Mouse (Mus musculus): ENCODE measurements around the gene Arih2. TPM values are rescaled to one million over a fixed set of nuclear protein-coding genes. Genes with fewer than 3 reads are reported as not detected.

The Arih2 gene
- total RNA-seq (2014; rRNA removed) (34.0 and 37.1 TPM in 2 replicates), polyA plus RNA-seq (2012; rRNA removed) (25.5 and 26.8 TPM in 2 replicates)

DNA sequence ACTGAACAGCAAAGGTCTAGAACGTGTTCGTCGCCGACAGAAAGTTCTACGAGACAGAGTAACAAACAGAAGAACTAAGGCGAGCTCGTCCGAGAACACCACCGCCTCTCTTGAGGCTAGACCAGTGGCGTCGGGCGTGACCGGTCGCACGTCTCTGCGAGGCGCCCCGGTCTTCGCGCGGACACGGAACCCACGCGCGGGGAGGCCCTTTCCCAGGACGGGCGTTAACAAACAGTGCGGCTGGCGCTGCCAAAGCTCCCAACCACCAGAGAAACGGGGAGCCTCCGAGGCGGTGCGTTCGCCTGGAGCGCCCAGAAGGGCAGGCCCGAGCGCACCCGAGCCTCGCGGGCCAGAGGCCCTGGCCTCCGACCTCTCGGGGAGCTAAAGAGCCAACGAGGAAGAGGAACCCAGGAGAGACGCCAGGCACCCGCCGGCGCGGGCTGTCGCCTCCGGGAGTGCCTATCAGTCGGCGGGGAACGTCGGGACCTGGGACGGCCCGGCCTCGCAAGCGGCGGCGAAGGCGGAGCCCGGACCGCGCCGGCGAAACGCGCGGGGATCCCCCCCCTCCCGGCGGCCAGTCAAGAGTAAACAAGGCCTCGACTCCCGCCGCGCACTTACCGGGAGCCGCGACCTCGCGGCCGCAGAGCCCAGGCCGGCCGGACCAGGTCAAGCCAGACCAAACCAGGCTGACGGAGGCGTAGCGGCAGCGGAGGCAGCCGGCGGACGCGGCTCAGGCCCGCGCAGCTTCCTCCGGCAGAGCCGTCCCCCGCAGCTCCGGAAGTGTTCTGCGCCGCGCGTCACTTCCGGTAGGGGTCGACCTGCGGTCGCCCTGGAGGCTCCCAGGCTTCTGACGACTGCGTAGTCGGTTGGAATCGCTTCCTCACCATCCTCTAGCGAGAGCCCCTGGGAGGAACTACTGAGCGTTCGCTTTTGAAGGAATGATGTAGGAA is at the start of gene Arih2:
Gene Arih2 (minus strand): TSS at position 776 of the 950 bp plus-strand sequence.
- DNase-seq (ENCODE audit: extremely low read depth, low read depth, low spot score), result peak; percentile 82
- no peak for TF ChIP-seq CTCF (IDR thresholded peaks at IDR 0.05; ENCODE audit: low read depth, low read length)
- peak; percentile 67 for TF ChIP-seq POLR2A (IDR thresholded peaks at IDR 0.05; ENCODE audit: extremely low read depth, insufficient read depth, low read length)
- Histone ChIP-seq H3K27me3 (ENCODE audit: control insufficient read depth, insufficient read depth, low read length) (no peaks in the 10 kb centered on the region), H3K9ac (ENCODE audit: low read depth, low read length) (peak within 1 kb of the TSS; percentile 78), H3K4me3 (ENCODE audit: insufficient read depth, low read depth, low read length) (peak within 1 kb of the TSS; percentile 75), H3K27ac (replicated peaks; ENCODE audit: insufficient read depth, low read depth, low read length) (peak within 1 kb of the TSS; percentile 97), H3K79me2 (ENCODE audit: control insufficient read depth, insufficient read depth, low read length) (peaks cover 19% of the 10 kb centered on the region; the same call in 1 of the 2 replicates), H3K4me1 (ENCODE audit: control insufficient read depth, insufficient read depth, low read length) (peaks cover 16% of the 10 kb centered on the region), H3K36me3 (ENCODE audit: control insufficient read depth, insufficient read depth, low read length) (no peaks in the 10 kb centered on the region; the same call in 1 of the 2 replicates)
- WGBS, result under 1% methylated on average over 112 of the region's 112 CpGs

DNA sequence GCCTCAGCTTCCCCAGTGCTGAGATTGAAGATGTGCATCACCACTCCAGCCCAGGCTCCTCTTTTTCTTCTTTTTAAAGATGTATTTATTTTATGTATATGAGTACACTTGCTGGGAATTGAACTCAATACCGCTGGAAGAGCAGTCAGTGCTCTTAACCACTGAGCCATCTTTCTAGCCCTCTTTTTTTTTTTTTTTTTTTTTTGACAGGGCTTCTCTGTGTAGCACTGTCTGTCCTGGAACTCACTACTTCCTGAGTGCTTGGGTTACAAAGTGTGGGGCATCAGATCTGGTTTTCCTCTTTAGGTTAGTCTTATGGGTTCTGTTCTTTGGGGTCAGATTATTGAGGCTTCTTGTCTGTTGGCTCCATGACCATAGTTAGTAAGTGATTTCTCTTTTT is 45.3 kb upstream of the Arih2 start:
- H3K27ac ChIP-seq (replicated peaks; ENCODE audit: insufficient read depth, low read depth, low read length), result no peak overlapping the region
- H3K79me2 ChIP-seq (ENCODE audit: control insufficient read depth, insufficient read depth, low read length), result peaks cover 18% of the 10 kb centered on the region; the same call in 1 of the 2 replicates
- H3K27me3 ChIP-seq (ENCODE audit: control insufficient read depth, insufficient read depth, low read length), result no peaks in the 10 kb centered on the region
- H3K36me3 ChIP-seq (ENCODE audit: control insufficient read depth, insufficient read depth, low read length), result no peaks in the 10 kb centered on the region; the same call in 1 of the 2 replicates
- H3K9ac ChIP-seq (ENCODE audit: low read depth, low read length), result no peak overlapping the region
- H3K4me3 ChIP-seq (ENCODE audit: insufficient read depth, low read depth, low read length), result no peak overlapping the region
- 61% methylated on average over 1 of the region's 1 CpGs for WGBS
- TF ChIP-seq CTCF (IDR thresholded peaks at IDR 0.05; ENCODE audit: low read depth, low read length) (no peak), POLR2A (IDR thresholded peaks at IDR 0.05; ENCODE audit: extremely low read depth, insufficient read depth, low read length) (no peak)
- peaks cover 29% of the 10 kb centered on the region for H3K4me1 ChIP-seq (ENCODE audit: control insufficient read depth, insufficient read depth, low read length)
- DNase-seq (ENCODE audit: extremely low read depth, low read depth, low spot score), result no peak

DNA sequence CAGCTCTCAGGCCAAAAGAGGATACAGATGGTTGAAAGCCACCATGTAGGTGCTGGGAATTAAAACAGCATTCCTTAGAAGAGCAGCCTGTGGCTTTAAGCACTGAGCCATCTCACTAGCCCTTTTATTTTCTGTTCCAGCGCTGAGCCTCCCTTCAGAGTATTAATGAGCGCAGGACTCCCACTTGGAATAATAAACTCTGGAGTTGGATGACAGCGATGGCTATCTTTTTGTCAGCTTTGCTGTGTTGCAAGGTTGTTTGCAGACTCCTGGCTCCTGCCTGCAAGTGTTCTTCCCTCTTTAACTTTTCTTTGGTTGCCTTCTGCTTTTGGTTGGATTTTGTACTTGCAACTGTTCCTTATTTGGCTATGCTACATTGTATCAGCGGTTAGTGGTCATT is 44.8 kb upstream of the Arih2 start:
- Histone ChIP-seq H3K79me2 (ENCODE audit: control insufficient read depth, insufficient read depth, low read length) (peaks cover 18% of the 10 kb centered on the region; the same call in 1 of the 2 replicates), H3K27me3 (ENCODE audit: control insufficient read depth, insufficient read depth, low read length) (no peaks in the 10 kb centered on the region), H3K4me3 (ENCODE audit: insufficient read depth, low read depth, low read length) (no peak overlapping the region), H3K27ac (replicated peaks; ENCODE audit: insufficient read depth, low read depth, low read length) (0 out of 2 replicates have a peak overlapping the region, but pooled peaks have one; percentile 7), H3K36me3 (ENCODE audit: control insufficient read depth, insufficient read depth, low read length) (no peaks in the 10 kb centered on the region), H3K9ac (ENCODE audit: low read depth, low read length) (no peak overlapping the region), H3K4me1 (ENCODE audit: control insufficient read depth, insufficient read depth, low read length) (peaks cover 35% of the 10 kb centered on the region)
- TF ChIP-seq POLR2A (IDR thresholded peaks at IDR 0.05; ENCODE audit: extremely low read depth, insufficient read depth, low read length) (no peak), CTCF (IDR thresholded peaks at IDR 0.05; ENCODE audit: low read depth, low read length) (no peak)
- peak; percentile 44 for DNase-seq (ENCODE audit: extremely low read depth, low read depth, low spot score)
- 24% methylated on average over 4 of the region's 4 CpGs for WGBS

DNA sequence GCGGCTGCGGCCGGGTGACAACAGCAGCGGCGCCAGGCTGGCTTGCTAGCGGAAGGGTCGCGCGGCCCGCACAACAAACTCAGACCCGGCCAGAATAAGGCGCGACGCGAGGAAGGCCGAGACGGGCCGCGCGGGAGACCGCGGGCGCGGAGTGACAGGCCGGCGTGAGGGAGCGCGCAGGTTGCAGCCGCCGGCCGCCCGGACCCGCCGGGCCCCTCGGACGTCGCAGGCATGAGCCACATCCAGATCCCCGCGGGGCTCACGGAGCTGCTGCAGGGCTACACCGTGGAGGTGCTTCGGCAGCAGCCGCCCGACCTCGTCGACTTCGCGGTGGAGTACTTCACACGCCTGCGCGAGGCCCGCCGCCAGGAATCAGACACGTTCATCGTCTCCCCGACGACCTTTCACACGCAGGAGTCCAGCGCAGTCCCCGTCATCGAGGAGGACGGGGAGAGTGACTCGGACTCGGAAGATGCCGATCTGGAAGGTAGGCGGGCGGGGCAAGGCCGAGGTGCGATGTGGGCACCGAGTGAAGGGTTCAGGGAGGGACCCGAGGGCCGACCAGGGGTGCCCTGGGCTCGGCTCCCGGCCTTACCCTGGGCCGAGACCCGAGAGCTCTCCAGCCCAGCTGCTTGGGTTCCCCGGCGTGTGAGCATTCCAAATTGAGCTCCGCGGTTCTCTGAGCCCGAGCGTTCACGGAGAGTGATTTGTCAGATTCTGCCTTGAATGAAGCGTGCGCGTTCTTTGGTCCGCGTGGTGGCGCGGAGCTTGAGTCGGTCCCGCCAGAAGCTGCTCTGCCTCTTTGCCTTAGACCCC is 43.2 kb upstream of the Arih2 start:
- Histone ChIP-seq H3K9ac (ENCODE audit: low read depth, low read length) (peak overlapping the region; percentile 87), H3K36me3 (ENCODE audit: control insufficient read depth, insufficient read depth, low read length) (no peaks in the 10 kb centered on the region)
- under 1% methylated on average over 92 of the region's 92 CpGs for WGBS

DNA sequence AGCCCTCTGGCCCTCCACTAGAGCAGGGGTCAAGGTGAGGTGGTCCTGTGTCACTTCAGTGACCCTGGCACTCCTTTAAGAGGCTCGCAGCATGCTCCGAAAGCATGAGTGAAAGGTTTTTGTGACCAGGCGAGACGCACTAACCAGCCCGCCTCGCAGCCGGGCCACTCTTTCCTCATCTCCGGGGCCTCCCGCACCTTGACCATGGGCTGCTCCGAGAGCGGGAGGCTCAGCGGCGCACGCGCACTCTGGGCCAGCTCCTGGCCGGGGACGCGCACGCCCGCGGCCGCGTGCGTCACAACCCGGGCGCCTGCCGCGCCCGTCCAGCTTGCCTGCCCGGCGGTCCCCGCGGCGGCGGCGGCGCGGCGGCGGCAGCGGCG is 42.6 kb upstream of the Arih2 start:
- TF ChIP-seq POLR2A (IDR thresholded peaks at IDR 0.05; ENCODE audit: extremely low read depth, insufficient read depth, low read length) (peak; percentile 74; the same call in 1 of the 2 replicates), CTCF (IDR thresholded peaks at IDR 0.05; ENCODE audit: low read depth, low read length) (no peak)
- under 1% methylated on average over 42 of the region's 42 CpGs for WGBS
- no peaks in the 10 kb centered on the region for H3K36me3 ChIP-seq (ENCODE audit: control insufficient read depth, insufficient read depth, low read length)
- H3K27ac ChIP-seq (replicated peaks; ENCODE audit: insufficient read depth, low read depth, low read length), result peak overlapping the region; percentile 97
- H3K79me2 ChIP-seq (ENCODE audit: control insufficient read depth, insufficient read depth, low read length), result peaks cover 13% of the 10 kb centered on the region; the same call in 1 of the 2 replicates
- H3K4me3 ChIP-seq (ENCODE audit: insufficient read depth, low read depth, low read length), result peak overlapping the region; percentile 68
- peak overlapping the region; percentile 87 for H3K9ac ChIP-seq (ENCODE audit: low read depth, low read length)
- H3K27me3 ChIP-seq (ENCODE audit: control insufficient read depth, insufficient read depth, low read length), result no peaks in the 10 kb centered on the region
- peak; percentile 72 for DNase-seq (ENCODE audit: extremely low read depth, low read depth, low spot score)
- H3K4me1 ChIP-seq (ENCODE audit: control insufficient read depth, insufficient read depth, low read length), result peaks cover 48% of the 10 kb centered on the region

More for the DNA sequence above, 43.2 kb upstream of the Arih2 start:
- Histone ChIP-seq H3K4me1 (ENCODE audit: control insufficient read depth, insufficient read depth, low read length) (peaks cover 46% of the 10 kb centered on the region), H3K27me3 (ENCODE audit: control insufficient read depth, insufficient read depth, low read length) (no peaks in the 10 kb centered on the region), H3K4me3 (ENCODE audit: insufficient read depth, low read depth, low read length) (peak overlapping the region; percentile 68), H3K27ac (replicated peaks; ENCODE audit: insufficient read depth, low read depth, low read length) (peak overlapping the region; percentile 66), H3K79me2 (ENCODE audit: control insufficient read depth, insufficient read depth, low read length) (peaks cover 13% of the 10 kb centered on the region; the same call in 1 of the 2 replicates)
- peak; percentile 59 for DNase-seq (ENCODE audit: extremely low read depth, low read depth, low spot score)
- TF ChIP-seq CTCF (IDR thresholded peaks at IDR 0.05; ENCODE audit: low read depth, low read length), result peak; percentile 39; the same call in 1 of the 2 replicates
- 0 out of 2 replicates have a peak, but pooled peaks have one; percentile 11 for TF ChIP-seq POLR2A (IDR thresholded peaks at IDR 0.05; ENCODE audit: extremely low read depth, insufficient read depth, low read length)
